Mouse (Mus musculus): ENCODE measurements around the gene Slc24a2. TPM values are rescaled to one million over a fixed set of nuclear protein-coding genes. Genes with fewer than 3 reads are reported as not detected.

Gene Slc24a2
- polyA plus RNA-seq, 1 experiment from 2014 or later: 0.05 TPM

- no peak for DNase-seq (ENCODE audit: low spot score)
- Histone ChIP-seq H3K27me3 (ENCODE audit: control insufficient read depth, insufficient read depth, low read length) (no peaks in the 10 kb centered on the region), H3K9me3 (ENCODE audit: control insufficient read depth, low read length) (no peaks in the 10 kb centered on the region), H3K4me3 (ENCODE audit: low read depth, low read length) (no peak overlapping the region), H3K9ac (ENCODE audit: low read length) (no peak overlapping the region), H3K36me3 (ENCODE audit: control insufficient read depth, insufficient read depth, low read length) (no peaks in the 10 kb centered on the region), H3K27ac (replicated peaks) (no peak overlapping the region), H3K4me1 (replicated peaks; ENCODE audit: control insufficient read depth, insufficient read depth) (no peaks in the 10 kb centered on the region), H3K4me2 (replicated peaks; ENCODE audit: low read depth) (no peak overlapping the region)
- ATAC-seq (ENCODE audit: low FRiP score, low TSS enrichment): no peak
- 58% methylated on average over 3 of the region's 3 CpGs for WGBS
- TF ChIP-seq CTCF (IDR thresholded peaks at IDR 0.05; ENCODE audit: low read depth): no peak
- TF ChIP-seq EP300 (optimal IDR thresholded peaks at IDR 0.05): no peak
These were observed 53.2 kb downstream of the Slc24a2 start for GRCm38 (mm10) chr4:87177116-87177515.

DNA sequence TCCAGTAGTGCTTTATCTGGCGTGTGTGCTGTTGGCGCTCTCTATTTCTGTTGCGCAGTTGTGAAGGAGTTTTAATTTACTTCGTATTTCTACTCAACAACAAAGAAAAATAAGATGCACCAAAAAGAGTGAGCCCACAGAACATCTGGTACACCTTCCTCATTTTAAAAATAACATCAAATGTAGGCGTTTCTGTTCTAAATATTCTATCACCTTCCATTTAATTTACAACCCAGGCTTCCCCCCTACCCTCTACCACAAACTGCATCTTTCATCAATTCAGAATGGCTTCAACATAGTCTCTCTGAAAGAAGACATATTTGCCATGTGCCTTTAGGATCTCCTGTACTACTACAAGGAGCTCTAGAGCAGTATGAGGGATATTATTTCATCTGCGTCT, 66.3 kb downstream of the Slc24a2 start:
- Histone ChIP-seq H3K4me1 (replicated peaks; ENCODE audit: control insufficient read depth, insufficient read depth) (no peaks in the 10 kb centered on the region), H3K4me3 (ENCODE audit: low read depth, low read length) (no peak overlapping the region), H3K27ac (replicated peaks) (no peak overlapping the region), H3K36me3 (ENCODE audit: control insufficient read depth, insufficient read depth, low read length) (no peaks in the 10 kb centered on the region), H3K27me3 (ENCODE audit: control insufficient read depth, insufficient read depth, low read length) (no peaks in the 10 kb centered on the region), H3K4me2 (replicated peaks; ENCODE audit: low read depth) (no peak overlapping the region), H3K9me3 (ENCODE audit: control insufficient read depth, low read length) (no peaks in the 10 kb centered on the region), H3K9ac (ENCODE audit: low read length) (no peak overlapping the region)
- no peak for TF ChIP-seq CTCF (IDR thresholded peaks at IDR 0.05; ENCODE audit: low read depth)
- no peak for TF ChIP-seq EP300 (optimal IDR thresholded peaks at IDR 0.05)
- DNase-seq (ENCODE audit: low spot score) (no peak), ATAC-seq (ENCODE audit: low FRiP score, low TSS enrichment) (no peak)
- 90% methylated on average over 6 of the region's 6 CpGs for WGBS

DNA sequence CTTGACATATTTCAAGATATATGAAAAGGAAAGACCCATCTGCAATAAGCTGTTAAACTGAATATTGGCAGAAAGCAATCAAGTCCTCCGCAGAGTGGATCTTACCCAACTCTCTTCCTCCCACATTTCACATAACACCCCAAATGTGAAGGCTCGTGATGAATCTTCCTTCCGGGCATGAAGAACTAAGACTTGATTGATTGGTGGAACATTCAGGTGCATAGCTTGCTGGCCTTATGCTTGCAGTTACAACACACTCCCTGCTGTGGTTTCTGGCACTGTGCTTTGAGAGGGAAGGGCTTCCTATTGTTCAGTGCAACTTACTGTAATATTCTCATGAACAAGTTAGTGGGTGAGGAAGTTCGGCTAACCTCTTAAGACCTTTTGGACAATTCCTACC, 72.2 kb downstream of the Slc24a2 start:
- Histone ChIP-seq H3K4me3 (ENCODE audit: low read depth, low read length) (no peak overlapping the region), H3K36me3 (ENCODE audit: control insufficient read depth, insufficient read depth, low read length) (no peaks in the 10 kb centered on the region), H3K27me3 (ENCODE audit: control insufficient read depth, insufficient read depth, low read length) (no peaks in the 10 kb centered on the region), H3K27ac (replicated peaks) (no peak overlapping the region), H3K4me2 (replicated peaks; ENCODE audit: low read depth) (no peak overlapping the region), H3K9me3 (ENCODE audit: control insufficient read depth, low read length) (no peaks in the 10 kb centered on the region), H3K4me1 (replicated peaks; ENCODE audit: control insufficient read depth, insufficient read depth) (no peaks in the 10 kb centered on the region), H3K9ac (ENCODE audit: low read length) (no peak overlapping the region)
- ATAC-seq (ENCODE audit: low FRiP score, low TSS enrichment) (no peak), DNase-seq (ENCODE audit: low spot score) (no peak)
- TF ChIP-seq EP300 (optimal IDR thresholded peaks at IDR 0.05): no peak
- no peak for TF ChIP-seq CTCF (IDR thresholded peaks at IDR 0.05; ENCODE audit: low read depth)
- WGBS: 71% methylated on average over 4 of the region's 4 CpGs

GRCm38 (mm10) chr4:87151990-87152389, 78.3 kb downstream of the Slc24a2 start:
- 82% methylated on average over 7 of the region's 7 CpGs for WGBS
- Histone ChIP-seq H3K36me3 (ENCODE audit: control insufficient read depth, insufficient read depth, low read length) (no peaks in the 10 kb centered on the region), H3K4me3 (ENCODE audit: low read depth, low read length) (no peak overlapping the region), H3K4me1 (replicated peaks; ENCODE audit: control insufficient read depth, insufficient read depth) (no peaks in the 10 kb centered on the region), H3K9ac (ENCODE audit: low read length) (no peak overlapping the region), H3K27ac (replicated peaks) (no peak overlapping the region), H3K4me2 (replicated peaks; ENCODE audit: low read depth) (no peak overlapping the region), H3K9me3 (ENCODE audit: control insufficient read depth, low read length) (no peaks in the 10 kb centered on the region), H3K27me3 (ENCODE audit: control insufficient read depth, insufficient read depth, low read length) (no peaks in the 10 kb centered on the region)
- ATAC-seq (ENCODE audit: low FRiP score, low TSS enrichment): no peak
- TF ChIP-seq CTCF (IDR thresholded peaks at IDR 0.05; ENCODE audit: low read depth) (no peak), EP300 (optimal IDR thresholded peaks at IDR 0.05) (no peak)
- no peak for DNase-seq (ENCODE audit: low spot score)

DNA sequence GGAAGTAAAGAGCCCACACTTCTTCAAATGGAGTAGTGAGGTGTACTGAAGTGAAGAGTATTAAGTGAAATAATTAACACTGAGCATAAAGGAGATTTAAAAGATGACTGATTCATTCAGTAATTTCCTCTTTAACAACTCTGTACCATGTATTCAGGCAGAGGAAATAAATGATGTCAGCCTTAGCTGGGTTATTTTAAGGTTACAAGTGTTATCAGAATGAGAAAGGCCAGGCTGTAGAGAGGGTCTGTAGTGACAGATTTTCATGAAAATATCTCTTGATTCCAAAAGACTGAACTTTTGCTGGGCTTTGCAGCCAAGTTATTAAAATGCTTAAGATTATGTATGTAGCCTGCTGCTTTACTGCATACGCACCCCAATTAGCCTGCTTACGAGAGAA, 80.7 kb downstream of the Slc24a2 start:
- H3K36me3 ChIP-seq (ENCODE audit: control insufficient read depth, insufficient read depth, low read length): no peaks in the 10 kb centered on the region
- H3K27me3 ChIP-seq (ENCODE audit: control insufficient read depth, insufficient read depth, low read length): no peaks in the 10 kb centered on the region
- H3K9me3 ChIP-seq (ENCODE audit: control insufficient read depth, low read length): no peaks in the 10 kb centered on the region
- TF ChIP-seq EP300 (optimal IDR thresholded peaks at IDR 0.05) (no peak), CTCF (IDR thresholded peaks at IDR 0.05; ENCODE audit: low read depth) (no peak)
- H3K4me1 ChIP-seq (replicated peaks; ENCODE audit: control insufficient read depth, insufficient read depth): no peaks in the 10 kb centered on the region
- no peak overlapping the region for H3K9ac ChIP-seq (ENCODE audit: low read length)
- no peak overlapping the region for H3K4me3 ChIP-seq (ENCODE audit: low read depth, low read length)
- ATAC-seq (ENCODE audit: low FRiP score, low TSS enrichment) (no peak), DNase-seq (ENCODE audit: low spot score) (no peak)
- H3K27ac ChIP-seq (replicated peaks): no peak overlapping the region
- no peak overlapping the region for H3K4me2 ChIP-seq (replicated peaks; ENCODE audit: low read depth)
- WGBS: 84% methylated on average over 2 of the region's 2 CpGs

DNA sequence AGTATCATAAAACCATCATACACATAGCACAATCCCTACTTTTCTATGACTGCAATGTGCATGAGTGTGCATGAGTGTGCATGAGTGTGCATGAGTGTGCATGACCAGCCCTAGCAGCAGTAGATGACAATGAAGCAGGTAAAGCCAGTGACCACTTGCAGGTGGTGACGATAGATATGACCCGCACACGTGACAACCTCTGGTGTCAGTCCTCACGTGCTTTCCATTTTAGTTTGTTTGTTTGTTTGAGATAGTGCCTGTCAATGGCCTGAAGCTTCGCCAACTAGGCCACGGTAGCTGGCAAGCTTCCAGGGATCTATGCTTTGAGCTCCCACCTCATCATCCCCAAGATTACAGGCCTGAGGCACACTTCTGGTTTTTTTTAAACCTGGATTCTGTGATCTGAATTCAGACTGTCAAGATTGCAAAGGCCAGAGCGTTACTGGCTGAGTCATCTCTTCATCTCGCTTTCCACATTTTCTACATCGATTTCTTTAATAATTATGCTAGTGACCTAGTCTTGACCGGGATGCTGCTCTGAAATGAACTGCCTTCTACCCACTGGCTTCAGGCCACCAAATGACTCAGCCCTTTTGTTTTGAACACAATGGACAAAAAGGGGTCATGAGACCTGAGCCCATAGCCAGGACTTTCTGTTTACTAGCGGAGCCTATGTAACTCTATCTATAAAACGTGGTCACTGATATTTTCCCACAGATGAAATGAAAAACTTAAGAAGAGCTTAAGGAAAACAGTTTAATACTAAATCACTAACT, 88.5 kb downstream of the Slc24a2 start:
- DNase-seq (ENCODE audit: low spot score) (no peak), ATAC-seq (ENCODE audit: low FRiP score, low TSS enrichment) (no peak)
- Histone ChIP-seq H3K4me1 (replicated peaks; ENCODE audit: control insufficient read depth, insufficient read depth) (no peaks in the 10 kb centered on the region), H3K36me3 (ENCODE audit: control insufficient read depth, insufficient read depth, low read length) (no peaks in the 10 kb centered on the region), H3K9me3 (ENCODE audit: control insufficient read depth, low read length) (no peaks in the 10 kb centered on the region), H3K9ac (ENCODE audit: low read length) (no peak overlapping the region), H3K4me2 (replicated peaks; ENCODE audit: low read depth) (no peak overlapping the region), H3K27me3 (ENCODE audit: control insufficient read depth, insufficient read depth, low read length) (no peaks in the 10 kb centered on the region), H3K27ac (replicated peaks) (no peak overlapping the region), H3K4me3 (ENCODE audit: low read depth, low read length) (no peak overlapping the region)
- 61% methylated on average over 12 of the region's 12 CpGs for WGBS
- TF ChIP-seq EP300 (optimal IDR thresholded peaks at IDR 0.05) (no peak), CTCF (IDR thresholded peaks at IDR 0.05; ENCODE audit: low read depth) (no peak)

Data from stomach, postnatal 0 days (tissue).